Mouse (Mus musculus) subcutaneous adipose tissue, adult 2 months (tissue): ENCODE results near the gene Zfyve1. TPM values are rescaled to one million over a fixed set of nuclear protein-coding genes. Genes with fewer than 3 reads are reported as not detected.

ENCODE experiments used
- polyA plus RNA-seq: library from polyadenylated mRNA; depleted of rRNA; stranded (reverse); fragments of >200 nt; gene quantifications from 2 replicates; pipeline ENCODE4 v1.2.3, GENCODE M21; 2012; ENCODE audit warnings: low replicate concordance; rRNA removed

Zfyve1 gene
- polyA plus RNA-seq, result 29.3 and 38.7 TPM in 2 replicates

DNA sequence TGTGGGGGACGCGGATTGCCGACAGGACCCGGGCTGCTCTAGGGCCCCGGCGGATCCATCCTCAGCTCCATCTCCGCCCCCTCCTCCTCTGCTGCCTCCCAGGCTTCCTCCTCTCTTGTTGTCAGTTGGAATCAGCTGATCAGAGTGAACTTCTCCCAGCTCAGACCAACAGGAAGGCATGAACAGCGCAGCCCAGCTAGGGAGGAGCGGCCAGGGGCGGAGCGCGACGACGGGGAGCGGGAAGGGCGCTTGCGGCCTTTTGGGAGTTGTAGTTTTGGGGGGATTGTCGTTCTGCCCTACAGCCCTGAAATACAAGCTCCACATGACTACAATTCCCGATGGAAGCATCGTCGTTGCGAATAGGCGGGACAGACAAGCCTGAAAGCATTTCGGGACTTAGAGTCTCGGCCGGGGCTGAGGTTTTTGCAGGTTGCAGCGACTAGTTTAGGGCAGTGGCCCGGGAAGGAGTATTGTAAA is at the start of gene Zfyve1:
TSS of gene Zfyve1 (minus strand) at position 198 of the 477 bp plus-strand sequence.

GRCm38 (mm10) chr12:83630936-83631335 is 33.9 kb upstream of the Zfyve1 start, which contains the start of gene Rbm25:
Gene Rbm25, plus strand, starts transcription at chr12:83631236.

DNA sequence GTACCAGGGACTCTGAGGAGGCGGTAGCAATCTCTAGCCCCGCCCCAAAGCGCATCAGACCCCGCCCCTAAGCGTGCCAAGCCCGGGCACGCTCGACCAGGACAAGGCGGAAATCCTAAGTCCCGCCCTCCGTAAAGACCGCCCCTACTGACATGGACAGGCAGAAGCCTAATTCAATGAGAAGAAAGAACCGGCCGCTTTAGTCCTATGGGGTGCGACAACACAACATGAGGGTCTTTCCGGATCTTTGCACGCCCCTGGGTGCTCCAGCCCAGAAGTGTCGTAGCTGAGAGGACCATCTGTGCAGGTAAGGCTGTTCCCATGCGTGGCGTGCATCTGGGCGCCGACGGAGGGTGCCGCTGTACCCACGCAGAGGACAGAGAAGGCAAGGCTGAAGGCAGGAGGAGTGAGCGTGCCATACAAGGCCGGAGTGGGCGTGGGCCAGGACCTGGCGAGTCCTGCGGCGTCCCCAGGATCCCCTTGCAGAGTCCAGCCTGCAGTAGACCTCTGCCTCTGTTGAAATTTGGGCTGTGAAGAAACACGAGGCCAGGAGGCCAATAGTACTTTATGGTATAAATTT is 76.6 kb downstream of the Zfyve1 start, which contains the start of gene Dcaf4:
TSS of gene Dcaf4 (plus strand) at position 156 of the 580 bp plus-strand sequence.

Other genes starting within 250 kb of the Zfyve1 start
- gene Dpf3, start 109.5 kb downstream of the Zfyve1 start, polyA plus RNA-seq, result 2.4 and 3.1 TPM in 2 replicates
- 35.1 and 37.6 TPM in 2 replicates for gene Dcaf4, start 76.8 kb downstream of the Zfyve1 start, polyA plus RNA-seq
- gene Rbm25, start 34.0 kb upstream of the Zfyve1 start, polyA plus RNA-seq, result 17.2 and 33.4 TPM in 2 replicates
- gene Psen1, start 90.9 kb upstream of the Zfyve1 start, polyA plus RNA-seq, result 22.7 and 40.3 TPM in 2 replicates
- 10.0 and 10.4 TPM in 2 replicates for gene Papln, start 166.4 kb upstream of the Zfyve1 start, polyA plus RNA-seq